Mouse (Mus musculus) kidney, postnatal 0 days (tissue): ENCODE data around the gene Itgb2. TPM values are rescaled to one million over a fixed set of nuclear protein-coding genes. Genes with fewer than 3 reads are reported as not detected.

ENCODE experiments used
- ATAC-seq: fragments of 200-750 bp; cut with Nextera tagmentation; replicated peaks from 2 replicates; pipeline ENCODE4 v1.8.0; 2017; ENCODE audit warnings: low read depth, moderate number of reproducible peaks, moderate TSS enrichment, moderate library complexity; ENCODE audit not compliant: low FRiP score
- DNase-seq: peaks from one replicate; pipeline ENCODE4 v3.0.0-alpha.2; 2016; ENCODE audit warnings: low spot score
- H3K27ac ChIP-seq: fragments of 300-500 bp; sonication (generic); 2 replicates; pipeline ENCODE4 v1.5.1; 2014; ENCODE audit warnings: mild to moderate bottlenecking
- H3K27me3 ChIP-seq: fragments of 300-500 bp; sonication (generic); 2 replicates; pipeline ENCODE4 v1.6.1; 2014; ENCODE audit warnings: low read length, mixed read lengths; ENCODE audit not compliant: insufficient read depth
- H3K36me3 ChIP-seq: fragments of 300-500 bp; sonication (generic); 2 replicates; pipeline ENCODE4 v1.6.1; 2014; ENCODE audit warnings: low read length, mixed read lengths; ENCODE audit not compliant: insufficient read depth
- H3K4me1 ChIP-seq: fragments of 300-500 bp; sonication (generic); replicated peaks from 2 replicates; pipeline ENCODE4 v1.6.1; 2014; ENCODE audit warnings: antibody characterized with exemption, low read length, mixed read lengths; ENCODE audit not compliant: insufficient read depth
- H3K4me2 ChIP-seq: fragments of 300-500 bp; sonication (generic); 2 replicates; pipeline ENCODE4 v1.6.1; 2014; ENCODE audit warnings: mild to moderate bottlenecking, low read length, moderate library complexity, mixed read lengths
- H3K4me3 ChIP-seq: fragments of 300-500 bp; sonication (generic); replicated peaks from 2 replicates; pipeline ENCODE4 v1.5.1; 2014; ENCODE audit warnings: low read depth, low read length
- H3K9ac ChIP-seq: fragments of 300-500 bp; sonication (generic); 2 replicates; pipeline ENCODE4 v1.6.1; 2014; ENCODE audit warnings: low read depth, low read length
- H3K9me3 ChIP-seq: fragments of 300-500 bp; sonication (generic); replicated peaks from 2 replicates; pipeline ENCODE4 v1.6.1; 2016; ENCODE audit warnings: low read length, inconsistent platforms, mixed read lengths
- CTCF ChIP-seq: IDR thresholded peaks from 2 replicates; pipeline ENCODE4 v1.5.1; 2016; ENCODE audit warnings: antibody characterized with exemption, low read depth, mild to moderate bottlenecking, moderate library complexity
- WGBS: fragments of 180-500 bp; shearing (Covaris S2); extraction: QIAGEN DNeasy Blood & Tissue Kit; methylation state at CpG from one replicate; pipeline ENCODE4 v1.1.7; 2014; 5-methylcytosine and 5-hydroxymethylcytosine counted together
- polyA plus RNA-seq: library from polyadenylated mRNA; unstranded; fragments of >200 nt; fragmentation: Nextera tagmentation; extraction: Ambion mirVana; gene quantifications from 2 replicates; pipeline ENCODE4 v1.2.1, GENCODE M21; 2015

The Itgb2 gene
- polyA plus RNA-seq, 1 experiment from 2014 or later = 1.4 TPM

DNA sequence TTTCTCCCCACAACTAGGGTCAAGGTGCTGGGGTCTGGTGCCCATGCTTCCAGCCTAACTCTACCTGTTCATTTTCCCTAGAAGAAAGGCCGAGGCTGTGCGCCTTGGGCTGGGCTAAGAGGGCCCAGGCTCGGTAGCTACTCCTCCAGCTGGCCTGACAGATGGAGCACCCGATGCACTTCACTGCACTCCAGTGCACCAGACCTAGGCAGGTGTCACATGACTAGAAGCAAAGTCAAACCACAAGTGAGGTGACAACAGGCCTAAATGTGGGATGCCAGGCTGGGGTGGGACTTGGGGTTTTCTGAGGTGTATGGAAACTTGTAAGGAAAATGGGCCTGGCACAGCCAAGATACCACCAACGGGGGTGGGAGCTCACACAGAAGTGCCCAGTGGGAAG, 23.5 kb upstream of the Itgb2 start:
- TF ChIP-seq CTCF = no peak
- Histone ChIP-seq H3K9me3 (no peaks in the 10 kb centered on the region), H3K4me3 (no peak overlapping the region), H3K27ac (peak overlapping the region; percentile 55), H3K4me2 (no peak overlapping the region), H3K4me1 (no peaks in the 10 kb centered on the region), H3K9ac (no peak overlapping the region), H3K36me3 (peaks cover 16% of the 10 kb centered on the region; the same call in 1 of the 2 replicates), H3K27me3 (no peaks in the 10 kb centered on the region)
- WGBS = 54% methylated on average over 5 of the region's 5 CpGs
- peak; percentile 53 for ATAC-seq
- peak; percentile 40 for DNase-seq

- ATAC-seq (peak; percentile 82), DNase-seq (peak; percentile 47)
- no peak for TF ChIP-seq CTCF
- Histone ChIP-seq H3K4me1 (no peaks in the 10 kb centered on the region), H3K4me3 (no peak overlapping the region), H3K9me3 (no peaks in the 10 kb centered on the region), H3K4me2 (no peak overlapping the region), H3K9ac (no peak overlapping the region), H3K36me3 (peaks cover 16% of the 10 kb centered on the region; the same call in 1 of the 2 replicates), H3K27me3 (no peaks in the 10 kb centered on the region), H3K27ac (peak overlapping the region; percentile 55)
- WGBS = 62% methylated on average over 13 of the region's 13 CpGs
Observed at GRCm38 (mm10) chr10:77506961-77507577, 23.0 kb upstream of the Itgb2 start.

- Histone ChIP-seq H3K36me3 (peaks cover 16% of the 10 kb centered on the region; the same call in 1 of the 2 replicates), H3K27me3 (no peaks in the 10 kb centered on the region), H3K4me3 (no peak overlapping the region), H3K9me3 (no peaks in the 10 kb centered on the region), H3K4me2 (no peak overlapping the region), H3K9ac (no peak overlapping the region), H3K4me1 (no peaks in the 10 kb centered on the region), H3K27ac (peak overlapping the region; percentile 55; the same call in 1 of the 2 replicates)
- no peak for ATAC-seq
- WGBS = 93% methylated on average over 4 of the region's 4 CpGs
- DNase-seq = no peak
- TF ChIP-seq CTCF = no peak
Observed at GRCm38 (mm10) chr10:77507779-77508178, 22.3 kb upstream of the Itgb2 start.

- no peaks in the 10 kb centered on the region for H3K4me1 ChIP-seq
- H3K9me3 ChIP-seq = no peaks in the 10 kb centered on the region
- no peak for TF ChIP-seq CTCF
- H3K4me3 ChIP-seq = no peak overlapping the region
- 0 out of 2 replicates have a peak overlapping the region, but pooled peaks have one; percentile 21 for H3K27ac ChIP-seq
- H3K36me3 ChIP-seq = 0 out of 2 replicates have a peak, but pooled peaks cover 15% of the 10 kb centered on the region
- ATAC-seq = no peak
- no peak for DNase-seq
- H3K4me2 ChIP-seq = no peak overlapping the region
- H3K9ac ChIP-seq = no peak overlapping the region
- WGBS = 95% methylated on average over 3 of the region's 3 CpGs
- H3K27me3 ChIP-seq = no peaks in the 10 kb centered on the region
Observed at GRCm38 (mm10) chr10:77508744-77509143, 21.3 kb upstream of the Itgb2 start.

DNA sequence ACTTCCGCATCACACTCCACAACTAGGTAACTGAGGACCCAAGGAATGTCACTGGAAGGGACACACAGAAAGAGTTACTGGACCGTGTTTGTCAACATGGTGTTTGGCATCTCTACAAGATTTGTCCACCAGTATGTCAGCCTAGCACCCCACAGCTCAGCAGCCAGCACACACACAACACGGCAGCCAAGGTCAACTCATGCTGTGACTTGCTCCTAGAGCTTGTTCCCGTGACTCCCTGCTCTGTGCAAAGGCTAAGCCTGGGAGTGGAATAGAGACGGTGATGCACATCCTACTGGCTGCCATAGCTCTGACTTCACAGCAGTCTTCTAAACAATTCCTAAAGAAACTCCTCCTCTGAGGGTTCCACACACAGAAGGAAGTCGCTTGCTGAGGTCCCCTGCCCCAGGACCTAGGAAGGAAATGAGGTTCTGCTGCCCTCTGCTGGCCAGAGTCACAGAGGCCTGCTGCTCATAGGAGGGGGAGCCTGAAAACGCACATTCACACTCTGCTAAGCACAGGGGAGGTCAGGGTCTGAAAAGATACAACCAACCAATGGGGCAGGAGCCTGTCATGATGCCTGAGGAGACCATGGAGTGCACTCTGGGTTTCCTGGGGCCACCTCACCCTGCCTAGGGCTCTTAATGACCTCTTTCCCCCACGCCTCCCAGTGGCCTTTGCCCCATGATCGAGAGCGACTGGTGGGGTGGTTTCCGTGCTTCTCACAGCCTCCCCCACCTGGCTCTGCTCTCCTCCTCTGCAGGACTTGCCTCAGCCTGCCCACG, 20.5 kb upstream of the Itgb2 start:
- H3K27me3 ChIP-seq = no peaks in the 10 kb centered on the region
- DNase-seq = peak; percentile 91
- ATAC-seq = peak; percentile 82
- no peak overlapping the region for H3K4me3 ChIP-seq
- H3K36me3 ChIP-seq = 0 out of 2 replicates have a peak, but pooled peaks cover 17% of the 10 kb centered on the region
- H3K9ac ChIP-seq = no peak overlapping the region
- peak overlapping the region; percentile 27 for H3K27ac ChIP-seq
- H3K4me1 ChIP-seq = no peaks in the 10 kb centered on the region
- no peak overlapping the region for H3K4me2 ChIP-seq
- H3K9me3 ChIP-seq = no peaks in the 10 kb centered on the region
- TF ChIP-seq CTCF = peak; percentile 99
- WGBS = 34% methylated on average over 12 of the region's 12 CpGs

DNA sequence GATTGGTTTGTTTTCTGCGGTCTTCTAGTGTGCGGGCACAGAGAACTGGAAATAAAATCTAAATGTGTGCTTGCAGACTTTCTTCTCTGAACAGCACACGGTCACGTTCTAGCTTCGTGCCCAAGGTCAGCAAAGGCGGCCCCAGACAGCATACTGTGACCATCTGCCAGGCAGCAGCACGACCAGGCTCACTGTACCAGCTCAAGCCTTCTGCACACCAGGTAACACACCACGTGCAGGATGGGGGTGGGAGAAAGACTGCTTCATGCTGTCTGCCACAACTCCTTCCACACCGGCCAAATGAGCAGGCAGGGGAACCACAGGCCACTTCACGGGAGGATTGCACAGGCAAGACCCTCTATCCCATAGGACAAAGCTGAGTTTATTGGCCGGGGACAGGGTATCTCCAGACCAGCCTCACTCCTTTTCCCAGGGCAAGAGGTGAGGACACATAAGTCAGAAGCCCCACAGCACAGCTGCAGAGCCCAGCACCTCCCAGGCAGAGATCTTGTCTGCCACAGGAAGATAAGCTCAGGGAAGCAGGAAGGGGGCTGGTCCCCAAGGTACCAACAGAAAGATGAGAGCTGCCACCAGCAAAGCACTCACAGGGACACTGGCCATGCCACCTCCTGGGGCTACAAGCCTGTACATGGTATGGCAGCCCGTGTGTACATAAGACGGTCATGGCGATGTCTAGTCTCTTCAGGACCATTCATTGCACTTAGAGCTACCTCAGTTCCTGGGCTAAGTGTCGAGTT, 19.6 kb upstream of the Itgb2 start:
- H3K36me3 ChIP-seq = 0 out of 2 replicates have a peak, but pooled peaks cover 15% of the 10 kb centered on the region
- ATAC-seq (no peak), DNase-seq (no peak)
- 67% methylated on average over 15 of the region's 15 CpGs for WGBS
- H3K4me3 ChIP-seq = no peak overlapping the region
- no peaks in the 10 kb centered on the region for H3K9me3 ChIP-seq
- no peak for TF ChIP-seq CTCF
- H3K4me2 ChIP-seq = no peak overlapping the region
- peak overlapping the region; percentile 27 for H3K27ac ChIP-seq
- no peaks in the 10 kb centered on the region for H3K27me3 ChIP-seq
- H3K9ac ChIP-seq = no peak overlapping the region
- no peaks in the 10 kb centered on the region for H3K4me1 ChIP-seq
